Mouse (Mus musculus) v-Abl transformed pro-B cells (cell line): ENCODE results near the gene Napsa.

Source experiments
- in situ Hi-C, 2 experiments: fragments of 400-800 bp; cut with MboI; formaldehyde crosslinking; loops; one replicate each; pipeline ENCODE4 v1.15.1; 2025; ENCODE audit not compliant: unreplicated experiment in 2 of 2

Napsa gene

DNA sequence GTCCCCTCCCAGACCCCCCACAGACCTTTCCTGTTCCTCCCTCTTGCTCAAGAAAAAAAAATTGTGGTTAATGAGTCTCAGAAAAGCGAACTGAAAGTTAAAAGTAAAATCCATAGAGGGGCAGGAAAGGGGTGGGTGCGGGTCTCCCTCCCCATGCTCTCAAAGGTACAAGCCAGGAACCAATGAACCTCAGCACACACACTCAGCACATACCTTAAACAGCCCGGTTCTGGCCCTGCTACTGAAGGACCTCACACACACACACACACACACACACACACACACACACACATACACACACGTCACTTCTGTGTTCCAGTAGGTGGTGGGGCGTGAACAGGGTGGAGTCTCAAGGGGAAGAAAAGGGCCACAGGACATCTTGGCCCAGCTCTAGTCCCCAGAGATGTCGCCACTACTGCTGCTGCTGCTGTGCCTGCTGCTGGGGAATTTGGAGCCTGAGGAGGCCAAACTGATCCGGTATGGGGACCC, at the start of gene Napsa:
Gene Napsa, plus strand, starts transcription at position 168 of the 489 bp plus-strand sequence.
- in situ Hi-C loops: no loop called here

DNA sequence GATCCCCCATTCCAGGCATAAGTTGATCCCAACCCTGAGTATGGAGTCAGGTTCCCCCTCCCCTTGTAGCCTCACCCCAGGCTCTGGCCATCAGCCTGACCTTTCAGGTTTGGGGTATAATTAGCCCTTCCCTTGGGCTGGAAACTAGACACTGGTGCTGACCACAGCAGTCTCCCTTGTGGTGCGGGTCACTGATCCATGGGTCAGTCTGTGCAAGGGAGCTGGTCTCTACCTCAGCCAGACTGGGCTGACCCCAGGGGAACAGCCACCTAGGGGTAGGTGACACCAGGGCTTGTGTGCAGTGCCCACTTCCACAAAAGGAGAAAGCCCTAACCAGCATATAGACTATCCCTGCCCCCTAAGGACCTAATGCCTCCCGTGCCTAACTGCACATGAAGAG, 49.1 kb upstream of the Napsa start:
- in situ Hi-C loops: no loop called here

DNA sequence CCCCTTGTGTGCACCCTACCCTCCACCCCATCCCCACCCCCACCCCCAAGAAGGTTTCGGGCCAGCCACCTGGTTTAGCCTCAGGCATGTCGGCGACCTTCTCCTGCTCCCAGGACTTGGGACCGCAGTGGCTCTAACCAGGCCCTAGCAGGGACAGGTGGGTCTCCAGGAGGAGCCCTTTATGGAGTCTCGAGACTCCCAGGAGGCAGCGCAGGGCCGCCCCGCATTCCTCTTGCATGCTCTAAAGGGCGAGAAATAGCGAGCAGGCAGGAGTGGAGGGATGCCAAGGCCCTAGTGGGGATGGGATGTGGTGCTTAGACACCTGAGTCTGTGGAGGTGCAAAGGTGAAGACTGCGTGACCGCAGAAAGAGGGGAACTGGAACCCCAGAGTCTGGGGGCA, 47.7 kb upstream of the Napsa start, which contains the start of gene Mybpc2:
Gene Mybpc2, minus strand, starts transcription at position 155 of the 400 bp plus-strand sequence.
- in situ Hi-C loops: no loop called here

DNA sequence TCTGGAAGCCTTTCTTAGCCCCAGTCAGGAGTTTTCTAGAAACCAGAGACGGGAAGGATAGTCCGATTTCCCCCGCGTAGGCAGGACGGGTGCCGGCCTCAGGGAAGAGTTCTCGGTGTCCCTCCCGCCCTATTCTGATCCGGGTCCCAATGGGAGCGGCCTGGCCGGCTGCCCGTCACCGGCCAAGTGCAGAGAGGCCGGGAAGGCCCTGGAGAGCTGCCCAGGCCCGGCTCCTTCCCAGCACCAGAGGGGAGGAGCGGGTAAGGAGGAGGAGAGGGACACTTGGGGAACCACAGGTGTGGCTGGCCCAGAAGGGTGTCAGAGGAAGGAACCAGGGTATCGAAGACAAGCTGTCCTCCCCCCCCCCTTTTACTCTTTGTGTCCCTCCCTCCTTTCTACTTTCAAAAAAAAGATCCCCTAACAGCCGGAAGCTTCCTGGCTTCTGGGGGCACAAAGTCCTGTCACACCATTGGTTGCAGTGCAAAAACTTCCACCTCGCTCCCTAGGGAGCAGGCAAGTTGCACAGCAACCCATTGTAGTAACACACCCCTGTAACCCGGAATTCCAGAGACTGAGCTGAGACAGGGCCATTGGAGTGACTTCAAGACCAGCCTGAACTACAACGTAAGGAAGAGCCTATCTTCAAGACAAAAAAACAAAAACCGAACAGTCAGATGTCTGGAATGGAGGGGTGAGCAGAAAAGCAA, 46.9 kb upstream of the Napsa start:
- in situ Hi-C loops: loop anchor here (25.0 kb wide), 4 partner anchors 337 to 1387 kb away; partner anchors contain the start of genes Dbp (in 2 of the 2), Fam83e (in 2 of the 2), Rpl18 (in 2 of the 2) and Sphk2 (in 2 of the 2)

DNA sequence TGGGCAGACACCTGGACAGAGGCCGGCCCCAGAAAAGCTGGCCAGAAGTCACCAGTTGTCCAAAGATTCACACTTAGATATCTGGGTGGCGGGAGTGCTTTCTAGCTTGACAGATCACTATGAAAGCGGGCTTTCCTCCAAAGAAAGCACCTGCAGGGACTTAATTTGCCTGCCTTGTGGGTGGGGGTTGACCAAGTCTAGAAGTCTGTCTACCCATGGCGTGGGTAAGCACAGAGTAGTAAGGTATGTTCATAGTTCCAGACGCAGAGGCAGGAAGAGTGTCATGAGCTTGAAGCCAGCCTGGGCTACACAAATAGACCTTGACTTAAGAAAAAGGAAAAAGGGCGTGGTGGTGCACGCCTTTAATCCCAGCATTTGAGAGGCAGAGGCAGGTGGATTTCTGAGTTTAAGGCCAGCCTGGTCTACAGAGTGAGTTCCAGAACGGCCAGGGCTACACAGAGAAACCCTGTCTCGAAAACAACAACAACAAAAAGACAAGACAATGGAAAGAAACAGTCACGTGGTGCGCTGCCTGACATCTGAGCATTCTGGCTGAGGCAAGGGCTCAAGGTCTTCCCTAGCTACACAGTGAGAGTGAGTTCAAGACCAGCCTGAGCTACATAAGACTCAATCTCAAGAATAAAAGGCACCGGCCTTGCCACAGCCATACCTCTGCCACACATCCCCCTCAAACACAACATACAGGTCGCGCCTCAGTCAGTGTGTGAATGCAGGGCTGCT, 45.6 kb upstream of the Napsa start:
- in situ Hi-C loops: loop anchor here (25.0 kb wide), 4 partner anchors 336 to 1386 kb away; partner anchors contain the start of genes Dbp (in 2 of the 2), Fam83e (in 2 of the 2), Rpl18 (in 2 of the 2) and Sphk2 (in 2 of the 2)

DNA sequence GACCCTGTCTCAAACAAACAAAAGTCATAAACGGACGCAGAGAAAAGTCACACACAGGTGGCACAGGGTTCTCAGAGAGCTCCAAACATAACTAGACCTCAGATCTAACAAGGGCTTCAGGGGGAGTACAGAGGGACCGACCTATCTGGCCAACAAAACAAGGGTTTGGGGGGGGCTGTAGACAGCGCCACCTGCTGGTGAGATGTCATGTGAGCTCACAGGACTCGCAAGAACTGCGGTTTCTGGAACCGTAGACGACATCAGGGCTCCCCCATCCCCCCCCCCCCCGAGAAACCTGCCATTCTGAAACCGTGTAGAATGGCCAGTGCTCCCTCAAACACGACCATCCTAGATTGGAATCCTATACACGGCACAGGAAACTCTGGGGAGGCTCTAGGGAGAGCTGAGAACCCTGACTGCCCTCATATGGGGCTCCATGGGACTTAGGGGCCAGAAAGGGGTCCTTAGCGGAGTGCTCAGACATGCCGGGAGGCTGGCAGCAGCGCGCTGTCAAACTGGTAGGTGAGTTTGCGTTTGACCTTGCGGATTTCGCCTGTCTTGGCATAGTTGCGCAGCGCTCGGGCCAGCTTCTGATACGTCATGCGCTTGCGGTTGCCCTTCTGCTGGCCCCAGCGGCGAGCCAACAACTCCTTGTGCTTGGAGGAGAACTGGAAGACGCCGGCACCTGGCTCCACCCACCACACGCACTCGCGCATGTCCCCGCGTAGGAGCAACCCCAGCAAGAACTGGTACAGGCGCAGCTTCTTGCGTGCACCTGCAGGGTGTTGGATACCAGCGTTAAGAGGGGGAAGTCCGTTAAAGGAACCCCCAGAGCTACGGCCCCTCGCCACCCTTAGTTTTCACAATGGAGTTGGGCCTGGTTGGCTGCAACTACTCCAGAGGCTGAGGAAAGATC, 44.4 kb upstream of the Napsa start:
- in situ Hi-C loops: loop anchor here (25.0 kb wide), 4 partner anchors 335 to 1385 kb away; partner anchors contain the start of genes Dbp (in 2 of the 2), Fam83e (in 2 of the 2), Rpl18 (in 2 of the 2) and Sphk2 (in 2 of the 2)

DNA sequence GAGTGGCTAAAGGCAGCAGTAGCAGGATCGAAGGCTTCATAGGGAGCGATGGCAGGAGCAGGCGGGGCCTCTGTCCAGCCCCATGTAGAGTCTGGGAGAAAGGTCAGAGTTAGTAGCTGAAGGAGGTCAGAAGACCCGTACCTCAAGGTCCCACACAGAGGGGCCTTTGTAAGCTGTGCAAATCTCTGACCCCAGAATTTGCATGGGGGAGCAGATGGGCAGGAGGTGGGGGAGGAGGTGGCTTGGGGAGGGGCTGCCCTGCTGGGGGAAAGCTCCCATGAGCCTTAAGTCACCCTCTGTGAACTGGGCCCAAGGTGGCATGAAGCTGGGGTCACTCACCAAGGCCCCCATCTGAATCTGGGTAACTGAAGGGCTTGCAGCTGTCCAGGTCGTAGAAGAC, 42.7 kb upstream of the Napsa start:
- in situ Hi-C loops: loop anchor here (25.0 kb wide), 4 partner anchors 333 to 1383 kb away; partner anchors contain the start of genes Dbp (in 2 of the 2), Fam83e (in 2 of the 2), Rpl18 (in 2 of the 2) and Sphk2 (in 2 of the 2)

DNA sequence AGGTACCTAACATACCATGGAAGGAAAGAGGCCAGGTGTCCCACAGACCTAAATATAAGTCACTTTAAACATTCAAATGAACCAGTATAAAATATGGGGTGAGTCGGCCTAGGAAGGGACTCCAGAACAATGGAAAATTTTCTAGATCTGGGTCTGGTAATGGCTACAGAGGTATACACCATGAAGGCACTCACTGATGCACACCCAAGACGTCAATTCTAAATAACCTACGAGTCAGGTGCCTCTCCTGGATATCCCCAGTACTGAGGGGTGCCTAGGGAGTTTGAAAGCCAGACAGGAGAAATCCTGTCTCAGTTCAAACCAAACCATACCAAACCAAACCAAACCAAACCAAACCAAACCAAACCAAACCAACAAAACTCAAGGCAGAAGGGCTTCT, 41.7 kb upstream of the Napsa start:
- in situ Hi-C loops: loop anchor here (25.0 kb wide), 4 partner anchors 332 to 1382 kb away; partner anchors contain the start of genes Dbp (in 2 of the 2), Fam83e (in 2 of the 2), Rpl18 (in 2 of the 2) and Sphk2 (in 2 of the 2)

DNA sequence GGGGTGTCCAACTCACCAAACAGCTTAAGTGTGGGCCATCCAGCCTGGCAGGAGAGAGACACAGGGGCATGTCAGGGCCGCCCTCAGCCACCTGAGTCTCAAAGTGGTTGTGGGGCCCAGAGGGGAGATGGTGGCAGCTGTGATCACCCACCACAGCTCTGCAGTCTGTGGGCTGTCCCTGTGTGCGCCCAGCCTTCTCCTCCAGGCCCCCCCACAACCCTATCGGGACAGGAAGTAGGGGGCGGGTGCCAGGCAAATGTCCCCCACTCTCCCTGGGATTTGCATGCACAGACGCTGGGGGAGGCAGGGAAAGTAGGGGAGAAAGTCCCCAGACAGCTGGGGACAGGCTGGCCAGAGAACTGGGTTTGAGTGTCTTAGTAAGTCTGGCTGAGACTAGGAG, 41.0 kb upstream of the Napsa start:
- in situ Hi-C loops: loop anchor here (25.0 kb wide), 4 partner anchors 331 to 1381 kb away; partner anchors contain the start of genes Dbp (in 2 of the 2), Fam83e (in 2 of the 2), Rpl18 (in 2 of the 2) and Sphk2 (in 2 of the 2)

DNA sequence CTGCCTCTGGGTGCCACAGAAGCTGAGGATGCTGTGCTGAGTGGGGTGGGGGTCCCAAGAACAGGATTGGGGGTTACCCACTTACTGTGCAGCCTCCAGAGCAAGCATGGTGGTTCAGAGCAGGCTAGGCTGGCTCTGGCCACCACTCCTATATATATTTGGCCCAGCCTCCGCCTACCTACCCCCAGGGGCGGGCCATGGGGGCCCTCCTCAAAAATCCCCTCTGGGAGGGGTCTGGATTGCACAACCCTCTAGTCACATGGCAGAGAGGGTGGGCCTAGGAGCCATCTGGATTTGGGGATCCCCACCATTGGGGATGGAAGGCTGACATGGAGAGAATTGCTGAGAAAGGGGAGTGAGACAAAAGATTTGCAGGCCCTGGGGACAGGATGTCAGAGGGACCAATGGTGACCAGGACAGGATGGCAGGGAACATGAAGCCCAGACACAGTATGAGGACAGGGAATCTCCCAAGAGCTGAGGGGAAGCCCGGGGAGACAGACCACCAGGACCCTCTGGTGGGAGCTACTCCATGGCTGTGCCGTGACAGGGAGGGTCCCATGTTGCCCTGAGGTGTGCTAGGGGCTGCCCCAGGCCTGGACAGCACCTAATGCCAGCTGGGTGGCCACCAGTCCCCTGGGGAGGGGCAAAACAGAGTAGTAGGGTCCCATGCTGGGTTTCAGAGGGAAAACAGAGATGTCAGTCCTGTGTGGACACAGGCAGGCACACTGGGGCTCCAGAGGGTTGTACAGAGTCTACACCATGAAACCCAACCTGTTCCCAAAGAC, 40.0 kb upstream of the Napsa start, which contains the start of gene Spib:
Gene Spib, minus strand, starts transcription at position 126 of the 787 bp plus-strand sequence.
- in situ Hi-C loops: loop anchor here (25.0 kb wide), 4 partner anchors 330 to 1380 kb away; partner anchors contain the start of genes Dbp (in 2 of the 2), Fam83e (in 2 of the 2), Rpl18 (in 2 of the 2) and Sphk2 (in 2 of the 2)

DNA sequence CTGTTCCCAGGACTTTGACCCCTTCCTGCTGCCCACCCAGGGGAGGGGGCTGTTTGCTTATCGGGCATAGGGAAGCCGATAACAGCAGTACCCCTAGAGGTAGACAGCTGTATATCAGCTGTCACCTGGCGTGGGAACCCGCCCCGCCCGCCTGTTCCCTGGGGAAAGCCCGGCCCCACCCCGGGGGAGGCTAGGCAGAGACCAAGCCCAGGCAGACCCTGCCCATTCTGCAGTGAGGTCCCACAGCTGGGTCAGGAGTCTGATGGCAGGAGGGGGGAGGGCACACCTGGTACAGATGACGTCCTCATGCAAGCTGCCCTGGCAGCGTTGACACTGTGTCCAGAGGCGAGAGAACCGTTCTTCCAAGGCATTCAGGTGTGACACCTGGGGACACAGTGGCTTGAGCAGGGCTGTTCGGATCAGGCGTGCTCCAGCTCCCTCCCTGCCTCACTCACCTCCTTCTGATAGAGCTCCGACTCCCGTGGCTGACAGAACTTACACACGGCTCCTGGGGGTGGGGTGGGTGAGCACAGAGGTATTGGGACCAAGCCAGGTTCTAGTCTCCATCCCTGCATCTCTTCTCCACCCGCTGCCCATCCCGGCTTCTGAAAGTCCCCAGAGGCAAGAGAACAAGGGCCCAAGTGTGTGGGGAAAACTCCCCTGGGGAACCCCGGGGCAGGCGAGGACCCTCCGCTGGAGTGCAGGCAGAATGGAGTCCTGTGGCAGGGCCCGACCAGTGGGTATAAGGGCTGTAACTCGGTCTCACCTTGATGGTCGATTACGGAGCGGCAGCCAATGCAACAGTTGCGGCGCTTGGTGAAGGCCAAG, 39.0 kb upstream of the Napsa start:
- in situ Hi-C loops: loop anchor here (25.0 kb wide), 4 partner anchors 329 to 1379 kb away; partner anchors contain the start of genes Dbp (in 2 of the 2), Fam83e (in 2 of the 2), Rpl18 (in 2 of the 2) and Sphk2 (in 2 of the 2)

DNA sequence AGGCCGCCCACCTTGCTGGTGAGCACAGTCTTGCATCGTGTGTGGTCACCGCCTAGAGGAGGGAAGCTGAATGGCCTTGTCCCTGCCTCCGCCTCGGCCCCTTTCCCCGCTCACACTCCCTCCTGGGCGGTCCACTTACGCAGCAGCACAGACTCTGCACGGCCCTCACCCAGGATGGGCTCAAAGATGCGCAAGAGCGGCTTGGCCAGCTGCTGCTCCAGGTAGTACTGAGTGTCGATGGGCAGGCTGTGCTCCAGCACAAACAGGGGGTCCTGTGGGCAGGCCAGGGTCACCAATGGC, 38.5 kb upstream of the Napsa start:
- in situ Hi-C loops: loop anchor here (25.0 kb wide), 4 partner anchors 329 to 1379 kb away; partner anchors contain the start of genes Dbp (in 2 of the 2), Fam83e (in 2 of the 2), Rpl18 (in 2 of the 2) and Sphk2 (in 2 of the 2)

DNA sequence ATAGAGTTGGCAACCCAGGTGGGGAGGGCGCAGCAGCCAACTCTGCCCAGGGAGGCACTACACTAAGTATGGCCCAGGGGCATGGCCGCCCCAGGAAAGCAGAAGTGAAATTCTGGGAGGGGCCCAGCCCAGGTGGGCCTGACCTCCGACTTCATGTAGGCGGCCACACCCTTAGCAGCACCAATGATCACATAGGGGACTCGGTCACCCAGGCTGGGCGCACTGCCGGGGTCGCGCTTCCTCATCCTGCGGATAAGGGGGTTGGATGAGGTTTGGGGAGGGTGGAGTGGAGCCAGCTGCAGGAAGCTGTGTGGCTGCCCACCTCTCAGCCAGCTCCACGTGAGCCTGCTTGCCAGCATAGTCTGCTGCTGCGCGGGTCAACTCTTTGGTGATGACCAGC, 37.9 kb upstream of the Napsa start:
- in situ Hi-C loops: loop anchor here (25.0 kb wide), 4 partner anchors 328 to 1378 kb away; partner anchors contain the start of genes Dbp (in 2 of the 2), Fam83e (in 2 of the 2), Rpl18 (in 2 of the 2) and Sphk2 (in 2 of the 2)

DNA sequence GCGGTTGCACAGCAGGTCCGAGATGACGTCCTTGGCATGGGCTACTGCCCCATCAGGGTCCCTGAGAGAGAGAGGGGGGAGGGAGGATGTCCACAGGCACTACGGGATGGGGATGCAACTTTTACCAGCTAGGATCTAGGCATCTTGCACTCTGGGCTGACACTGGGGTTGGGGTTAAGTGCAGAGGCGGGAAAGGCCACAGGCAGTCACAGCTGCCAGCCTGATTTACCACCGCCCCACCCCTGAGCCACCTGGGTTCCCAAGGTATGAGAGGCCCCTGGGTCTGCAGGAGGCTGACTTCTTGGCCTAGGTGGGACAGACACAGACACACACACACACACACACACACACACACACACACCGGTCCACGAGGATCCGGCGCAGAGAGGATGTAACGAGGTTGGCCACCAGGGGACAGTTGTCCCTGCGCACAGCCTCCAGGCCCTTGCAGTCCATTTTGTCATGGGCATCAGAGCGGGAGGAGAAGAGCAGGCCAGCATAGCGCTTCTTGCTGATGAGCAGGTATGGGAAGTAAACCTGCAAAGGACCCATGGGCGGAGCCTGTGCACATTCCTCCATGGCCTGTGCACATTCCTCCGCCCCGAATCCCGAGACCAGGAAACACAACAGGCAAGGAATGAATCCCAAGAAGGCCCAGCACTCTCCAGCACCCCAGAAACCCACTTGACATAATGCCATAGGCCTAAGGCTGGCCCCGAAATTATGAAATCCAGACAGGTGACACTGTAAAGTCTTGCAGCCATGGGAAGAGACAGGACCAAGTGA, 37.3 kb upstream of the Napsa start:
- in situ Hi-C loops: loop anchor here (25.0 kb wide), 4 partner anchors 327 to 1377 kb away; partner anchors contain the start of genes Dbp (in 2 of the 2), Fam83e (in 2 of the 2), Rpl18 (in 2 of the 2) and Sphk2 (in 2 of the 2)

DNA sequence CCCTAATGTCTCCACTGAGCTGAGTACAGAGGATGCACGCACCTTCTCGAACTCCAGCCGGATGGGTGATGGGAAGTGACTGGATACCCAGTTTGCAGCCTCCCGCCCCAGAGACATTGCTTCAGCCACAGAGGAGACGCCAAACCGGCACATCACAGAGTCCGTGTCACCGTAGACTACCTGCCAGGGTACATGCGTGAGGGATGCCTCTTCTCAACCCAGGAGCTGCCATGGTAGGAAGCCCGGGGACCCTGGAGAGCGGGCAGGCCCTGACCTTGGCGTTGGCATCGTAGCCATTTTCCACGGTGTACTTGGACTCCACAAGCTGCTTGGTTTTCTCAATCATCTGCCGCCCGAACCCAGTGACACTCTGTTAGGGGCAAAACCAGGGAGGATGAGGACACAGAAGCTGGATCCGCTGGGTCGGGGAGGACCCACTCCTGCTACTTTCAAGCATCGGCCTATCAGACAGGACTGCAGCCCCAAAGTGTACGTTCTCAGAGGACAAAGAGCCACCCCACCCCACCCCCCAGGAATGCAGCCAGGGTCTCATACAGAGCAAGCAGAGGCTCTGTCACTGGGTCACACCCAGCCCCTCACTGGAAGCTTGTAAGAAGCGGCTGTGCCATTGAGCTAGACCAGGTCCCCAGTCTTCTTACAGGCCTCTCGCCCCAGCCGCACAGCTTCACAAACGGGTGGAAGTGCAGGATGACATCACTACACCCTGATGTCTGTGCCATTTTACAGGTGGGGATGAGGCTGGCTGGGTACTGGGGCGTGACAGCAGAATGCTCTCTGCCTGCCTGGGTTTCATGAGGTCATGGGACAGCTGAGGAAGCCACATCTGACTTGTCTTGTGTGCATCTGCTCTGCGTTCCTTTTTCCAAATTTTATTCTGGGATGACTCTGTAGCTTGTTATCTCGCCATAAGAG, 36.3 kb upstream of the Napsa start:
- in situ Hi-C loops: loop anchor here (25.0 kb wide), 4 partner anchors 326 to 1376 kb away; partner anchors contain the start of genes Dbp (in 2 of the 2), Fam83e (in 2 of the 2), Rpl18 (in 2 of the 2) and Sphk2 (in 2 of the 2)
